Mouse (Mus musculus): ENCODE data around the gene Man1a. TPM values are rescaled to one million over a fixed set of nuclear protein-coding genes. Genes with fewer than 3 reads are reported as not detected.

The Man1a gene
- polyA plus RNA-seq, 1 experiment from 2014 or later, result 5.8 TPM

DNA sequence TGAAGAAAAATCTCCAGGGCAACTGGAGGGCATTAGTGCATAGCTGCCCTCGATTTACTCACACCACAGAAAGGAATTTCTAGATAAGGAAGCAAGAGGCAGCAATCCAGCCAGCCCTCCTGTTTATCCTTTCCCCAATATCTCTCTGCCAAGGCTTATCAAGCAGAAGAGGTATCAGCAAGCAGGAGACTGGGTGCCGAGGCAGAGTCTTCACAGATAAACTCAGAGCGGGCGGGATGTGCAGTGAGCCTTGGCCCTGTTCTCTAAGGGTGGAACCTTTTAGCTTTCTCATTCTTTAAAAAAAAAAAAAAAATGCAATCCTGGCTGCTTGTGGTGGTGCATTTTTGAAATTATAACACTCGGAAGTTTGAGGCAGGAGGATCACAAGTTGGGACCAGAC is 38.2 kb downstream of the Man1a start:
- Histone ChIP-seq H3K4me1 (replicated peaks) (0 out of 2 replicates have a peak, but pooled peaks cover 4% of the 10 kb centered on the region), H3K4me2 (no peak overlapping the region), H3K9me3 (no peaks in the 10 kb centered on the region), H3K27ac (no peak overlapping the region), H3K4me3 (replicated peaks) (no peak overlapping the region), H3K36me3 (no peaks in the 10 kb centered on the region), H3K27me3 (no peaks in the 10 kb centered on the region), H3K9ac (replicated peaks) (no peak overlapping the region)
- WGBS, result 88% methylated on average over 5 of the region's 5 CpGs
- no peak for ATAC-seq (ENCODE audit: insufficient number of reproducible peaks, insufficient read depth, low FRiP score, low TSS enrichment, low read depth)

DNA sequence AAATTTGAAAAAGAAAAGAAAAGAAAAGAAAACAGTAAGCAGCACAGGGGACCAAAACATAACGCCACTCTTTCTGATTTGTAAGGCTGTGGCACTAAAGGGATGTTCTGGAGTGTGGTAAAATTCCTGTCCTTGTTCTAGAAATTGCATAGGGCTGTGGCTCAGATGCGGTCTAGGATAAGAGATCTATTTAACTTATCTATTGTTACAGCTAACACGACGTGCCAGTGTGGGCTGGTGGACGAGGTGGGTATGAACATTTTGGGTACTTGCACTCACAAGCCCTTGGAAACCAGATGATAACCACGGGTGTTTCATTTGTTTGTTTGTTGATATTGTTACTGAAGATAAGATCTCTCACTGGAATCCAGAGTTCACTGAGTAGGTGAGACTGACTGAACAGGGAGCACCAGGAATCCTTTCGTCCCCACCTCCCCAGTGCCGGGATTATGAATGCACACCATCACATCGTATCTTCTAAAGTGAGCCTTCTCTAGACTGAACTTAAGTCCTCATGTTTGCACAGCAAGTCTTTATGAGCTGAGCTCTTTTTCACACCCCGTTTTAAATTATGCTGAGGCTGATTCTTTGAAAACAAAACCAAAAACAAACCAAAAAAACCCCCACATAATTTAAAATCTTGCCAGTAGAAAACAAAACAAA is 38.9 kb downstream of the Man1a start:
- Histone ChIP-seq H3K4me1 (replicated peaks) (0 out of 2 replicates have a peak, but pooled peaks cover 4% of the 10 kb centered on the region), H3K27me3 (no peaks in the 10 kb centered on the region)

DNA sequence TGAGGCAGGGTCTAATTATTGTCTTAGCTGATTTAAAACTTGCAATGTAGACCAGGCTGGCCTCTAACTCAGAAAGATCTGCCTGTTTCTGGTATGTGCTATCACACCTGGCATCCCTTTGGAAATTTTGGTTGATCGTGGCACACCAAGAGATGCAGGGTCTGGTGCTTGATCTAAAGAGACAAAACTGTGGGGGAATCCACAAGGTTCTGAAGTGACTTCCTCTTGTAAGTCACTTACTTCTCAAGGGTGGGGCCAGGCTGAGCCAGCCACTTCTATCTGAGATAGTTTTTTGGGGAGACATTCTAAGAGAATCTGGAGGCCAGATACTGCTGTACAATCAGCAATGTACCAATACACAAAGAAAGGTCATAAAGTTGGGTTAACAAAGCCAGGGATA is 40.8 kb downstream of the Man1a start:
- Histone ChIP-seq H3K4me2 (no peak overlapping the region), H3K9me3 (no peaks in the 10 kb centered on the region), H3K36me3 (no peaks in the 10 kb centered on the region), H3K4me1 (replicated peaks) (0 out of 2 replicates have a peak, but pooled peaks cover 3% of the 10 kb centered on the region), H3K4me3 (replicated peaks) (no peak overlapping the region), H3K9ac (replicated peaks) (no peak overlapping the region), H3K27ac (no peak overlapping the region), H3K27me3 (no peaks in the 10 kb centered on the region)
- ATAC-seq (ENCODE audit: insufficient number of reproducible peaks, insufficient read depth, low FRiP score, low TSS enrichment, low read depth), result no peak
- 83% methylated on average over 1 of the region's 1 CpGs for WGBS

More for the DNA sequence above, 38.9 kb downstream of the Man1a start:
- Histone ChIP-seq H3K36me3 (no peaks in the 10 kb centered on the region), H3K9ac (replicated peaks) (no peak overlapping the region), H3K9me3 (no peaks in the 10 kb centered on the region), H3K27ac (no peak overlapping the region), H3K4me3 (replicated peaks) (no peak overlapping the region), H3K4me2 (no peak overlapping the region)
- ATAC-seq (ENCODE audit: insufficient number of reproducible peaks, insufficient read depth, low FRiP score, low TSS enrichment, low read depth), result no peak
- WGBS, result 83% methylated on average over 10 of the region's 10 CpGs

DNA sequence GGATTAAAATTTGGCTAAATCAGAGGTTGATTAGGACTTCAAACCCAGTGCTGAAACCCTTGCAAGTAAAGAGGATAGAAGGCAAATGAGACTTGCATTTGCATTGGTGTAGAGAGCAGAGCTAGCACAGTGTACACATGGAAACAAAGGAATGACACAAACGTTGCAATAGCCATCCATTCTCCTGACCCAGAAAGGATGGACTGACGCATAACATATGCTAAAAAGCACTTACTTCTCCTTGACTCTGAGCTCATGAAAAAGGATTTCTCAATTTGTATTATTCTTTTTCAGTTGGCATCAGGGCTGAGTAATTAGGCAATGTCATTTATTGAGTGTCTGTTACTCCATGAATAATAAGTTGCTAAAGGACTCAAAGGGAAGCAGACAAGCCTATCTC is 41.6 kb downstream of the Man1a start:
- Histone ChIP-seq H3K36me3 (no peaks in the 10 kb centered on the region), H3K4me3 (replicated peaks) (no peak overlapping the region), H3K9ac (replicated peaks) (no peak overlapping the region), H3K9me3 (no peaks in the 10 kb centered on the region), H3K27me3 (no peaks in the 10 kb centered on the region), H3K27ac (no peak overlapping the region), H3K4me2 (no peak overlapping the region), H3K4me1 (replicated peaks) (no peaks in the 10 kb centered on the region)
- 79% methylated on average over 2 of the region's 2 CpGs for WGBS
- no peak for ATAC-seq (ENCODE audit: insufficient number of reproducible peaks, insufficient read depth, low FRiP score, low TSS enrichment, low read depth)

DNA sequence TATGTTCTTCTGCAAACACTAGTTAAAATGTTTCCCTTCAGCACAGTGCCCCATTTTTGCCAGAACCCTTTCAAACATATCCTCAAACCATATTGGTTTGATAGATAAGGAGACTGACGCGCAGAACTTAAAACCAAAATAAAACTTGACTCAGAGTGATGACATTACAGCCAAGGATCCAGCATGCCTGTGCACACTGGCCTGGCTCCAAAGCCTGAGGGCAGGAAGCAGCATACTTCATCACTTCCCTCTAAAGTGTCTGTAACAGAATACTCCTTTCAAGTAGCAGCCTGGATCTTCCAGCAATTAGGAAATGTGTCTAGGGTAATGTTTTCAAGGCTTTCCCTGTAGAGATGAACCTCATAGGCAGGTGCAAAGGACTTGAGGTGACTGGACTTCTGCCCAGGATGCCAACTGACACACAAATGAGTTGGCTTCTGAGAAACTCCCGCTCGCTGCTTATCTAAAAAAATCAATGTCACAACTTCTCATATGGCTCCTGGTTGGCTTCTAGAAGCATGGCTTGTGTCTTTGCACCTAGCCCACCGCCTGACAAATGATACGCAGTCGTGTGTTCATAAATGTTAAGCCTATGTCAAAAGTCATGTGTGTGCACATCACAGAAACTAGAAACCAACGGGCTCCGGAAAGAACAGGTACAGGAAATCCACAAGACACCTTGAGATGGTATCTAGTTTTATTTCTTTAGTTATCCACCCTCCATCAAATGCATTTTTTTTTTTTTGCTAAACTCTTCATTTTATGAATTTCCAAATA is 43.9 kb downstream of the Man1a start:
- Histone ChIP-seq H3K9ac (replicated peaks) (no peak overlapping the region), H3K36me3 (no peaks in the 10 kb centered on the region), H3K27ac (no peak overlapping the region), H3K27me3 (no peaks in the 10 kb centered on the region), H3K4me3 (replicated peaks) (no peak overlapping the region), H3K9me3 (no peaks in the 10 kb centered on the region), H3K4me1 (replicated peaks) (no peaks in the 10 kb centered on the region), H3K4me2 (no peak overlapping the region)
- 93% methylated on average over 9 of the region's 9 CpGs for WGBS
- ATAC-seq (ENCODE audit: insufficient number of reproducible peaks, insufficient read depth, low FRiP score, low TSS enrichment, low read depth), result no peak

DNA sequence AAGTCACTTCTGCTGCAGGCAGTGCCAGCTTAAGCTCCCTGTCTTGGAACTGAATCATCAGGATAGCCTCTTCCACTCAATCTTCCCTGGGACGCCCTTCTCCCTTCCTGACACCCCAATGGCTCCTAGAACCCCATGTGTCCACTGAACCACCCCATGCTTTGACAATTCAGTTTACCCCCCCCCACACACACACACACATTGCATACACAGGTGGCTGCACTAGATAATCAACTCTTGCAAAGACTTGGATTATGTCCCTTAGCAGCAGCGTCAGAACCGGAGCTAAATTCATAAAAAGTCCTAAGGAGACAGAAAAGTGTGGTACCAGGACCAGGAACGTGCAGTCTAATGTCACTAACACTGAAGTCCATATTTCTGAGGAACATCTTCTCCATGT is 47.5 kb downstream of the Man1a start:
- H3K27ac ChIP-seq, result no peak overlapping the region
- 93% methylated on average over 4 of the region's 4 CpGs for WGBS
- no peak overlapping the region for H3K9ac ChIP-seq (replicated peaks)
- H3K4me3 ChIP-seq (replicated peaks), result no peak overlapping the region
- no peaks in the 10 kb centered on the region for H3K36me3 ChIP-seq
- ATAC-seq (ENCODE audit: insufficient number of reproducible peaks, insufficient read depth, low FRiP score, low TSS enrichment, low read depth), result no peak
- no peak overlapping the region for H3K4me2 ChIP-seq
- H3K4me1 ChIP-seq (replicated peaks), result no peaks in the 10 kb centered on the region
- H3K27me3 ChIP-seq, result no peaks in the 10 kb centered on the region
- H3K9me3 ChIP-seq, result no peaks in the 10 kb centered on the region

DNA sequence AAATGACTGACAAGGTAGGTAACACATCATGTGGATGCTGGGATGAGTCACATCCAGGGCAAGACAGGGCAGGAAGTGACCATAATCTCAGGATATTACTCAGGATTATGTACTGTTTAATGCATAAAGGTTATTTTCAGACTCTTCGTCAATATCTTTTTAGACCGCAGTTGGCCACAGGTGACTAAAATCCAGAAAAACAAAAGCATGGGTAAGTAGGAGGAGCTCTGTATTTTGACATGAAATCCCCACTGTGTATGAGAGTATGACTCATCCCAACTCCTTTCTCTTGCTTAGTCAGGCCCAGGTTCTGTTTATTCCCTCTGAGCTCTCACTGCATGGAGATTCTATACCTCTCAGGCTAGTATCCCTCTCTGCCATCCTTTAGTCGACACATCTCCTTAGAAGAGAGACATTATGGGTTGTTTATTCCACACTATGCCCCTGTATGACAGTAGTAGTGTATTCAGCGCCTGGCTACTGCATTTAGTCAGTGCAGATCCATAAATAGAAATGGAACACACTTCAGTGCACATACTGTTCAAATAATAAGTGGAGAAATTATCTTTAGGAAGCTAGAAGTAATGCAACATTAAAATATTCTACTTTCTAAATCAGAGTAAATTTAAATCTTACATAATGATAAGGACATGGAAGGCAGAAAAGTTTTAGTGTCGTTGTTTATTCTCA is 49.5 kb downstream of the Man1a start:
- no peak for ATAC-seq (ENCODE audit: insufficient number of reproducible peaks, insufficient read depth, low FRiP score, low TSS enrichment, low read depth)
- Histone ChIP-seq H3K36me3 (no peaks in the 10 kb centered on the region), H3K4me1 (replicated peaks) (no peaks in the 10 kb centered on the region), H3K9me3 (no peaks in the 10 kb centered on the region), H3K27ac (no peak overlapping the region), H3K4me2 (no peak overlapping the region), H3K27me3 (no peaks in the 10 kb centered on the region), H3K4me3 (replicated peaks) (no peak overlapping the region), H3K9ac (replicated peaks) (no peak overlapping the region)
- WGBS, result 85% methylated on average over 5 of the region's 5 CpGs

DNA sequence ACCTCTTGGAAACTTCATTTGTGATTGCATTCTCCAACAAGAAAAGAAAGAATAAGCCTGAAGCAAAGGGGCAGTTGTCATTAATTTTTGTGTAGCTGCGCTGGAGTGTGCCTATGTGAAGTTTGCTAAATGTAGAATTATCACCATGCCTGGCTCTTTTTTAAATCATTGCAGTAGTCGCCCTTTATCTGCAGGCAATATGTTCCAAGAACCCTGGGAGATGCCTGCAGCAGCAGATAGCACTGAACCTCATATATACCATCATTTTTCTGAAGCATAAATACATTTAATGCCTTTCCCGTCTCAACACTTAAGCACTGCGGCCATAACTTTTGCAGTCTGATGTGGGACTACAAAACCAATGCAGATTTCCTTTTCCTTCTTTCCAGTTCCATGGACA is 50.3 kb downstream of the Man1a start:
- Histone ChIP-seq H3K4me1 (replicated peaks) (no peaks in the 10 kb centered on the region), H3K27me3 (no peaks in the 10 kb centered on the region), H3K4me2 (no peak overlapping the region), H3K9me3 (no peaks in the 10 kb centered on the region), H3K4me3 (replicated peaks) (no peak overlapping the region), H3K27ac (no peak overlapping the region), H3K36me3 (no peaks in the 10 kb centered on the region), H3K9ac (replicated peaks) (no peak overlapping the region)
- ATAC-seq (ENCODE audit: insufficient number of reproducible peaks, insufficient read depth, low FRiP score, low TSS enrichment, low read depth), result no peak
- 86% methylated on average over 4 of the region's 4 CpGs for WGBS

DNA sequence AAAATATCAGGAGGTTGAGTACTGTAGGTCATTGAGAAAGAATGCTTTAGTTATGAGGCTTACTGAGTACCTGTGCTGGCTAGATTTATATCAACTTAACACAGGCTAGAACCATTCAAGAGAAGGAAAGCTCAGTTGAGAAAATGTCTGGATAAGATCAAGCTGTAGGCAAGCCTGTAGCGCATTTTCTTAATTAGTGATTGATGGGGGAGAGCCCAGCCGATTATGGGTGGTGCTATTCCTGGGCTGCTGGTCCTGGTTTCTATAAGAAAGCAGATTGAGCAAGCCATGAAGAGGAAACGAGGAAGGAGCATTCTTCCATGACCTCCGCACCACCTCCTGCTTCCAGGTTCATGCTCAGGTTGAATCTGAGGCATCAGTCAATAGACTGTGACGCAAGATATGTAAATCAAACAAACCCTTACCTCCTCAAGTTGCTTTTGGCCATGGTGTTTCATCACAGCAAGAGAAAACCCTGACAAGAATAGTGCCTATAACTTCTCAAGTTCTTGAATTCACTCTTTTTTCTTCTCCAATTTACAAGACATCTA is 58.4 kb downstream of the Man1a start:
- H3K9me3 ChIP-seq, result no peaks in the 10 kb centered on the region
- no peaks in the 10 kb centered on the region for H3K36me3 ChIP-seq
- no peak for ATAC-seq (ENCODE audit: insufficient number of reproducible peaks, insufficient read depth, low FRiP score, low TSS enrichment, low read depth)
- no peak overlapping the region for H3K9ac ChIP-seq (replicated peaks)
- no peaks in the 10 kb centered on the region for H3K27me3 ChIP-seq
- no peak overlapping the region for H3K27ac ChIP-seq
- 47% methylated on average over 5 of the region's 5 CpGs for WGBS
- no peak overlapping the region for H3K4me2 ChIP-seq
- no peaks in the 10 kb centered on the region for H3K4me1 ChIP-seq (replicated peaks)
- no peak overlapping the region for H3K4me3 ChIP-seq (replicated peaks)

DNA sequence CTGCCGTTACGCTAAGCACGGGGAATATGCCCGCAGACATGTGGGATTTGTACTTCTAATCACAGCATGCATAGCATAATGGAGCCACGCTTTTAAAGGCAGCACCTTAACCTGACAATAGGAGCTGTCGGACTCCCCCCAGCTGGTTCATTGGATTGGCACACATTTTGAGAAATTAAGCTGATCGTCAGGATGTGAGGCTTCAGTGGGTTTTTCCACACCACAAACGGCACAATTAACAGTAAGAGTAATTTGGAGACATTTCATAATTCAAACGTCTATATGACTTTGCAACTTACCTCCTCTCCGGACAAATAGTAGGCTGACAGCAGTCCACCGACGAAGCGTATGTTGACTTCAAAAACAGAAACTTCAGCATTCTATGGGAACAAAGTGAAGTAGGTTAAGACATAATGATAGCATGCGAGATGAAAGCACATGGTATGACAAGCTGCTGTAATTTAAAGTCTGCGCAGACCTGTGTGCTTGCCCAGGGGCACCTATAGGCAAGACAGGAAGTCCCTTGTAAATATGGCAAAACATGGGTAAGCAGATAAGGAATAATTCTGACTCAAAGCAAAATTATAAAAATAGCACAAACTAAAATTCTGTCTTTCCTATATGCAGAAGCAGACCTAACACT is 62.2 kb downstream of the Man1a start:
- no peaks in the 10 kb centered on the region for H3K36me3 ChIP-seq
- no peaks in the 10 kb centered on the region for H3K9me3 ChIP-seq
- 75% methylated on average over 15 of the region's 15 CpGs for WGBS
- no peaks in the 10 kb centered on the region for H3K4me1 ChIP-seq (replicated peaks)
- no peak overlapping the region for H3K4me3 ChIP-seq (replicated peaks)
- no peak for ATAC-seq (ENCODE audit: insufficient number of reproducible peaks, insufficient read depth, low FRiP score, low TSS enrichment, low read depth)
- H3K27ac ChIP-seq, result no peak overlapping the region
- no peak overlapping the region for H3K4me2 ChIP-seq
- H3K27me3 ChIP-seq, result no peaks in the 10 kb centered on the region
- no peak overlapping the region for H3K9ac ChIP-seq (replicated peaks)
